Mouse (Mus musculus) megakaryocyte, embryonic 14.5 days (primary cell): ENCODE results near the gene Tmem132c.

Source experiments
- FLI1 ChIP-seq: IDR thresholded peaks from 2 replicates; pipeline ENCODE4 v1.6.1; 2012; ENCODE audit warnings: low read length, inconsistent platforms, mixed read lengths
- GATA1 ChIP-seq: IDR thresholded peaks from 3 replicates; pipeline ENCODE4 v1.6.1; 2012; ENCODE audit warnings: mixed read lengths, low read length, inconsistent platforms, borderline replicate concordance

GRCm38 (mm10) chr5:127609191-127609714 is 367.6 kb downstream of the Tmem132c start:
- TF ChIP-seq GATA1 (no peak), FLI1 (no peak)
